Mouse (Mus musculus) cortical plate, adult 2 months (tissue): ENCODE data around the gene Tspoap1.

Source experiments
- CTCF ChIP-seq: fragments of 200-500 bp; IDR thresholded peaks from 2 replicates; pipeline ENCODE4 v1.5.1; 2011; ENCODE audit warnings: mild to moderate bottlenecking, control low read depth, low read length; ENCODE audit not compliant: insufficient read depth; ENCODE audit errors: extremely low read depth
- POLR2A ChIP-seq: fragments of 200-500 bp; IDR thresholded peaks from 2 replicates; pipeline ENCODE4 v1.6.1; 2011; ENCODE audit warnings: mild to moderate bottlenecking, low read length, control low read depth; ENCODE audit not compliant: insufficient read depth; ENCODE audit errors: extremely low read depth

DNA sequence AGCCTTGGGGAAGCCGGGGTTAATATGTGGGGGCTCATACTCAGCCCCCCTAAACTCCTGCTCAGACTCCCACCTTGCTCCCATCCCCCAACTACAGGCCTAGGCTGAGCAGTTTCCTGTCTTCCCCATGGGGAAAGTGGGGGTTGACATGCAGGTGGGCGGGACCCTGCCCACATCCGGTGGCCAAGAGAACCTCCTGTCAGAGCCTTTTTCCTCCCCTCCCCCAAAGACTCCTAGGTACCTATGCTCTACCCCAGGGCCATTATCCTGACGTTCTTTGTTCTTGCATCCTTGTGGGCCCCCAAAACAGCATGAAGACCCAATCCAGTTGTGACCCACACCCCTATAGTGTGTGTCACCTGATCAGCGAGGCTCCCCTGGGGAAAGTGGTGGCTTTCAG is 5.7 kb upstream of the Tspoap1 start:
- TF ChIP-seq CTCF, result no peak
- TF ChIP-seq POLR2A, result no peak
